Mouse (Mus musculus): ENCODE measurements at regions not wholly inside any gene's neighbourhood (a gene's known extent, or its start where the extent isn't known, plus 50 kb on each side); places are given as distances from the start of the nearest gene placed in this dataset.

- Histone ChIP-seq H3K27me3 (ENCODE audit: control insufficient read depth, insufficient read depth, low read length) (no peaks in the 10 kb centered on the region), H3K4me1 (ENCODE audit: control insufficient read depth, insufficient read depth, insufficient read length) (peaks cover 9% of the 10 kb centered on the region; the same call in 1 of the 2 replicates), H3K27ac (ENCODE audit: insufficient read depth, low read length) (no peak overlapping the region), H3K4me3 (ENCODE audit: extremely low read depth, insufficient read depth, insufficient read length) (no peak overlapping the region), H3K36me3 (ENCODE audit: control insufficient read depth, insufficient read depth, low read length) (no peaks in the 10 kb centered on the region)
- DNase-seq (ENCODE audit: low read depth in 1 of 2, low spot score in 2 of 2) = no peak
- TF ChIP-seq POLR2A (IDR thresholded peaks at IDR 0.05; ENCODE audit: low read depth, low read length) (no peak), CTCF (IDR thresholded peaks at IDR 0.05; ENCODE audit: extremely low read depth, insufficient read depth, insufficient read length, insufficient replicate concordance) (no peak)
- WGBS = 87% methylated on average over 2 of the region's 2 CpGs
Measured at GRCm38 (mm10) chr16:24159336-24159735, 170.7 kb upstream of the Bcl6 start.

DNA sequence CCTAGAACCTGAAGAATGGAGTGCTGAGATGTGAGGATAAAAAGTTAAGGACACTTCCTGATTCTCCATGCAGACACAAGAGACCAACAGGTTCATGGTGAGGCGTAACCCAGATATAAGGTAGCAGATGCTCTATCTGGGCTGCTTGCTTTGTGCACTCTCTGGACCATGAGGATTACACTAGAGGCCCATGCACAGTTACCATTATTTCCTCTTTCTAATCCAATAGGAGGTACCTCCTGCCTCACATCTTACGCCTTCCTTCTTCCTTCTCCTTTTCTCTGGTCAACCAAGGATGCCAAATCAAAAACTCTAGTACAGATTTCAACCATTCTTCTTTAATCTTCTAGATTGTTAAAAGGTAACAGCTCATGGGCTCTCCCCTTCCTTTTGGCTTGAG lies 169.1 kb upstream of the Bcl6 start:
- Histone ChIP-seq H3K4me3 (ENCODE audit: extremely low read depth, insufficient read depth, insufficient read length) (no peak overlapping the region), H3K36me3 (ENCODE audit: control insufficient read depth, insufficient read depth, low read length) (no peaks in the 10 kb centered on the region), H3K27ac (ENCODE audit: insufficient read depth, low read length) (no peak overlapping the region), H3K4me1 (ENCODE audit: control insufficient read depth, insufficient read depth, insufficient read length) (peaks cover 10% of the 10 kb centered on the region; the same call in 1 of the 2 replicates), H3K27me3 (ENCODE audit: control insufficient read depth, insufficient read depth, low read length) (no peaks in the 10 kb centered on the region)
- TF ChIP-seq CTCF (IDR thresholded peaks at IDR 0.05; ENCODE audit: extremely low read depth, insufficient read depth, insufficient read length, insufficient replicate concordance) (no peak), POLR2A (IDR thresholded peaks at IDR 0.05; ENCODE audit: low read depth, low read length) (no peak)
- DNase-seq (ENCODE audit: low read depth in 1 of 2, low spot score in 2 of 2) = no peak
- WGBS = 84% methylated on average over 2 of the region's 2 CpGs

DNA sequence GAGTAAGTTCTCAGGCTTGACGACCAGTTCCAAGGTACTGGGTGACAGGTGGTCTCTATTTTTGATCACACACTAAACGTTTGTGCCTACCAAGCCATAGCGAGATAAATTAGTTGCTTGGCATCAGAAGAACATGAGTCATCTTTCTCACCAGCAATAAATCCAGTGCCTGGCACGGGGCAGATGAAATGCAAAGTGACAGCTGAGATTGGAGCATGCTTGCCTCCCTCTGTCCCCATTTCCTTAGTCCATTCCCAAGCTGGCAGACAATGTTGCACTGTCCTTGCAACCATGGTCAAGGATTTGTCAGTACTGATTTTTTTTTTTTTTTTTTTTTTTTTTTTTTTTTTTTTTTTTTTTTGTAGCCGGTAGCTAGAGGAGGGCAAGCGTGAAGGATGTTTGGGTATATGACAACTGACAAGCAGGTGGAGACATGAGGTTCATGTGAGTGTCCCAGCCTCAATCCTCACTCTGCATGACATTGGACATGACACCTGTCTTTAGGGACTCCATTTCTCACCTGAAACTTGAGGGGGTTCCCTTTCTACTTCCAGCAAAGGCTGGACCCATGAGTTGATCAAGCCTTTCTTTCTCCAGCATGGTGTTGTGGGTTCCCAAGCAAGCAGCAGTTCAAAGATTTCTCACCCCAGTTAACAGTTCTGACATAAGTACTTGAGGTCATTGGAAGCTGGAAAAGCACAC lies 168.2 kb upstream of the Bcl6 start:
- DNase-seq (ENCODE audit: low read depth in 1 of 2, low spot score in 2 of 2) = no peak
- H3K4me3 ChIP-seq (ENCODE audit: extremely low read depth, insufficient read depth, insufficient read length) = no peak overlapping the region

GRCm38 (mm10) chr16:24154816-24155357 lies 166.2 kb upstream of the Bcl6 start:
- H3K27ac ChIP-seq (ENCODE audit: insufficient read depth, low read length) = no peak overlapping the region
- H3K27me3 ChIP-seq (ENCODE audit: control insufficient read depth, insufficient read depth, low read length) = no peaks in the 10 kb centered on the region
- H3K4me1 ChIP-seq (ENCODE audit: control insufficient read depth, insufficient read depth, insufficient read length) = peaks cover 25% of the 10 kb centered on the region
- DNase-seq (ENCODE audit: low read depth in 1 of 2, low spot score in 2 of 2) = no peak
- H3K36me3 ChIP-seq (ENCODE audit: control insufficient read depth, insufficient read depth, low read length) = no peaks in the 10 kb centered on the region
- no peak overlapping the region for H3K4me3 ChIP-seq (ENCODE audit: extremely low read depth, insufficient read depth, insufficient read length)
- TF ChIP-seq CTCF (IDR thresholded peaks at IDR 0.05; ENCODE audit: extremely low read depth, insufficient read depth, insufficient read length, insufficient replicate concordance) = no peak
- TF ChIP-seq POLR2A (IDR thresholded peaks at IDR 0.05; ENCODE audit: low read depth, low read length) = no peak
- WGBS = 29% methylated on average over 4 of the region's 4 CpGs

More for the DNA sequence above, 168.2 kb upstream of the Bcl6 start:
- H3K27me3 ChIP-seq (ENCODE audit: control insufficient read depth, insufficient read depth, low read length) = no peaks in the 10 kb centered on the region
- H3K4me1 ChIP-seq (ENCODE audit: control insufficient read depth, insufficient read depth, insufficient read length) = peaks cover 14% of the 10 kb centered on the region
- TF ChIP-seq POLR2A (IDR thresholded peaks at IDR 0.05; ENCODE audit: low read depth, low read length) (no peak), CTCF (IDR thresholded peaks at IDR 0.05; ENCODE audit: extremely low read depth, insufficient read depth, insufficient read length, insufficient replicate concordance) (no peak)
- WGBS = 46% methylated on average over 6 of the region's 6 CpGs
- no peaks in the 10 kb centered on the region for H3K36me3 ChIP-seq (ENCODE audit: control insufficient read depth, insufficient read depth, low read length)
- H3K27ac ChIP-seq (ENCODE audit: insufficient read depth, low read length) = no peak overlapping the region

- DNase-seq (ENCODE audit: low read depth in 1 of 2, low spot score in 2 of 2) = no peak
- no peak for TF ChIP-seq CTCF (IDR thresholded peaks at IDR 0.05; ENCODE audit: extremely low read depth, insufficient read depth, insufficient read length, insufficient replicate concordance)
- no peak for TF ChIP-seq POLR2A (IDR thresholded peaks at IDR 0.05; ENCODE audit: low read depth, low read length)
- no peak overlapping the region for H3K4me3 ChIP-seq (ENCODE audit: extremely low read depth, insufficient read depth, insufficient read length)
- H3K4me1 ChIP-seq (ENCODE audit: control insufficient read depth, insufficient read depth, insufficient read length) = peaks cover 25% of the 10 kb centered on the region
- H3K36me3 ChIP-seq (ENCODE audit: control insufficient read depth, insufficient read depth, low read length) = no peaks in the 10 kb centered on the region
- 22% methylated on average over 1 of the region's 1 CpGs for WGBS
- H3K27ac ChIP-seq (ENCODE audit: insufficient read depth, low read length) = no peak overlapping the region
- H3K27me3 ChIP-seq (ENCODE audit: control insufficient read depth, insufficient read depth, low read length) = no peaks in the 10 kb centered on the region
Measured at GRCm38 (mm10) chr16:24153943-24154342, 165.3 kb upstream of the Bcl6 start.

DNA sequence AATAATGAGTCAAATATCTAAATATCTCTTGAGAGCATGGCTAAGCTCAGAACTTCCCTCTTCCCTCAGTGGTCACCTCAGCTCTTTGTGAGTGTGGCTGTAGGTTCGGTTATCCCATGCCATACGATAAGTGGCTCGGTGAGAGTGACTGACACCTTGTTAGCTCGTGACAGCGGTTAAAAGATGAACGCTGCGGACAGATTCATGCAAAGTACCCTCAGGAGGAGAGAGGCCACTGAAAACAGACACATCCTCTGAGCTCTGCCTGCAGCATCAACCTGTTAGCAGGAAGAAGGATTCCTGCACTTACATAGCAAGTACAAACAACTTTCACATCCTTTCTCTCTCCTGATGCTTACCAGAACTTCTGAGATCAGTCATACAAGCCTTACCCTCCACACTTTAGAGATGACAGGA lies 163.2 kb upstream of the Bcl6 start:
- no peak for TF ChIP-seq CTCF (IDR thresholded peaks at IDR 0.05; ENCODE audit: extremely low read depth, insufficient read depth, insufficient read length, insufficient replicate concordance)
- TF ChIP-seq POLR2A (IDR thresholded peaks at IDR 0.05; ENCODE audit: low read depth, low read length) = 0 out of 2 replicates have a peak, but pooled peaks have one; percentile 4
- Histone ChIP-seq H3K4me3 (ENCODE audit: extremely low read depth, insufficient read depth, insufficient read length) (peak overlapping the region; percentile 24; the same call in 1 of the 2 replicates), H3K36me3 (ENCODE audit: control insufficient read depth, insufficient read depth, low read length) (no peaks in the 10 kb centered on the region), H3K27ac (ENCODE audit: insufficient read depth, low read length) (peak overlapping the region; percentile 66), H3K27me3 (ENCODE audit: control insufficient read depth, insufficient read depth, low read length) (no peaks in the 10 kb centered on the region), H3K4me1 (ENCODE audit: control insufficient read depth, insufficient read depth, insufficient read length) (peaks cover 22% of the 10 kb centered on the region)
- WGBS = 14% methylated on average over 7 of the region's 7 CpGs
- peak in 1 of 2 experiments; percentile 36 for DNase-seq (ENCODE audit: low read depth in 1 of 2, low spot score in 2 of 2)

Measured in spleen, adult 2 months (tissue).